Mouse (Mus musculus) left cerebral cortex, adult 6 months (tissue): ENCODE measurements around the gene Lage3. TPM values are rescaled to one million over a fixed set of nuclear protein-coding genes. Genes with fewer than 3 reads are reported as not detected.

Experiments
- long read RNA-seq, 2 experiments: library from polyadenylated mRNA; unstranded; transcript quantifications; one replicate each; pipeline ENCODE4 v2.0.0; 2019 to 2020
- polyA plus RNA-seq: library from polyadenylated mRNA; unstranded; fragments of <200 nt; fragmentation: Nextera tagmentation; gene quantifications from 2 replicates; pipeline ENCODE4 v1.2.3, GENCODE M21; 2021

The Lage3 gene
- 47.9 and 50.4 TPM in 2 replicates for polyA plus RNA-seq
- long read RNA-seq, experiment 1, transcript Lage3-201 (3 exons, 761 nt): major isoform, 10 of 13 reads
- long read RNA-seq, experiment 1, partial matches to known transcripts: 0 of 13 reads
- long read RNA-seq, experiment 1, other reads (novel, unspliced or antisense): 3 of 13 reads
- long read RNA-seq, experiment 2, transcript Lage3-201 (3 exons, 761 nt): major isoform, 33 of 41 reads
- long read RNA-seq, experiment 2, partial matches to known transcripts: 1 of 41 reads
- long read RNA-seq, experiment 2, other reads (novel, unspliced or antisense): 5 of 41 reads

DNA sequence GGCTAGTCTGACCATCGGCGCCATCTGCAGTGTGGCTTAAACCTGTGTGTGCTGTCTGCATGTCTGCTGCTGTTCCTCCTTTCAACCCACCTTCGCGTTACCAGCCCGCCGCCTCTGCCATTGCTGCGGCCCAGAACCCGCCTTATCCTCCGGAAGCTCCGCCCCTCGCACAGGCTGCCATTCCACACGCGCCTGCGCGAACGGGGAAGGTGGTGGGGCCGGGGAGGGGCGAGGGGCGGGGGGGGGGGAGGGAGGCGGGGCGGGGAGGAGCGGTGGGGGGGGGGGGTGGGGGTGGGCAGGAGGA is at the start of gene Lage3:
TSS of gene Lage3 (minus strand) at position 152 of the 304 bp plus-strand sequence.

DNA sequence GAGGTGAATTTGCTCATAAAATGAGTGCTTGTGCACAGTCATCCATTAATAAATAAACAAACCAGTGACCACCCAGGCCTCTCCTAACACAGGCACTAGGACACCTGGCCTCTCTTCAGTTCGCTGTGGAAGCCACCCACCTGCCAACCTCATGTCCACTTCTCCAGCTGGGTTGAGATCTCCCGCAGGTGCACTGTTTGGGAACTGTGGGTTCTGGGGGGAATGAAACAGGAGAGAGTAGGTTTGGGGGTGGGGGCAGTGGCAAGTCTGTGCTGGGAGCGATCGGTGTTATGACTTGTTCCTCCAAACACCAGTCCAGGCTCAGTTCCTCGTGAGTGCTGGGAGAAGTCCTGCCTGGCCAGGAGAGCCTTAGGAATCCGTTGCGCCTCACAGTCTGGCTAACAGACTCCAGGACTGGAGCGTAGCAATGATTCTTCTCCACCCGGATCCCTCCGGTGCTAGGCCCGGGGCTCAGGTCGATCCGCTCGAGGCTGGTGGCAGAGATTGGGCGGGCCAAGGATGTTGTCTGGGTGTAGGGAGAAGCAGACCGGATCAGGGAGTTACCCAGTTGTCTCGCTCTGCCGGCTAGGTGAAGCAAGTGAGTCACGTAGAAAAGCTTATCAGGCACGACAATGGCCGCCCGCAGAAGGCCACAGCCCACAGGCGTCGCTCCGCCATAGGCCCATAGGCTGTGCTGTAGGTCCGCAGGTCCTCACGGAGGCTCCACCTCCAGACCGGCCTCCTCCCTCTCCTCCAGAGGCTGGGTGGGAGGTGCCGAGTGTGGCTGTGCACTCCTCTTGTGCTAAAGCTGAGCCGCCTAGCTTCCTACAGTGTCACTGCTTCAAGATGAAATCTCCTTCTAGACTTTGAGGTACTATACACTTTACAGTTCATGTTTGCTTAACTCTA is 39.4 kb upstream of the Lage3 start, which contains the start of the genes Fam3a and Ikbkg:
TSS of gene Fam3a (minus strand) at position 738 of the 909 bp plus-strand sequence.
TSS of gene Ikbkg (plus strand) at position 756 of the 909 bp plus-strand sequence.

DNA sequence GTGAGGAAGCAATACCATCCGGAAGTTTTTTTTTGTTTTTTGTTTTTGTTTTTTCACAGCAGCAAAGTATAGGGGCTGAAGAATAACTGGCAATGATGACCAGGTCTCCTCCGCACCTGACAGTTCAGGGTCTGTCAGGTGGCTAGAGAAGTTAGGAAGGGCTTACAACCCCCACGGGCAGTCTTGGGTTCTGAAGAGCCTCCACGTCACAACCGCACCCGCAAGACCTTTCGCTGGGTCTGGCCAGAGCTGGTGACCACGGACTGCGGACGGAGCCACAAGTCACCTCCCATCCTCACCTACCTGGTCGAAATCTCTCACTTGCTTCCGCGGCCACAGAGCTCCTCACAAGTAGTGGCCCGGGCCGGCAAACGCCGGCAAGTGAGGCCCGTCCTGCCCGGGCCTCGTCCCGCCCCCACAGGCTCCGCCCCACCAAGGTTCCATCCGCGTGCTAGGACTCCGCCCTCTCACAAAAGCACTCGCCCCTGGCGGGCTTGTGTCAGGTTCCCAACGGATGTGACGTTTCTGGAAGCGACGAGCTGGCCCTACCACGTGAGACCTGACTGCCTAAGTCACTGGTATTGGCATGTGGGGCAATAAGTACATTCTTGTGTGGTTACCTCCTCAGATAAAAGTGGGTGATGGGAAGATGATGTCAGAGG is 19.6 kb upstream of the Lage3 start, which contains the start of the genes Ubl4a and Slc10a3:
TSS of gene Ubl4a (minus strand) at position 331 of the 662 bp plus-strand sequence.
TSS of gene Slc10a3 (minus strand) at position 462 of the 662 bp plus-strand sequence.

DNA sequence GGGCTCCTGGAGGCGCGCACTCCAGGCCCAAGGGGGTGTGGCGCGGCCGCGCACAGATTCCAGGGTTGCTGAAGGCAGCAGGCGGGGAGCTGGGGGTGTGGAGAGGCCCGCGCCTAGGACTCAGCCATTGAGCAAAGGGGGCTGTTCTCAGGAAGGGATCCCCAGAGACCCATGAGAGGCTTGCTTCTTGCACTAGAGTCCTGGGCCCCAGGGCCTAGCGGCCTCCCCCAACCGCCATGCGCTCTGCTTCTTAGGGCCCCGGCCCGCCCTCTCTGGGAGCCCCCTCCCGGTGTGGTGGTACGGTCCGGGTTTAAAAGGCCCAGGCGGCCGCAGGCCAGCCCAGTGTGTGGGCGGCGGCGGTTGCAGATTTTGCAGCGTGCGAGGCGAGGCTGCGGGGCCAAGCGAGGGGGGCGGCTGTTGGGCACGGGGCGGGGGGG is 24.7 kb downstream of the Lage3 start, which contains the start of gene Plxna3:
TSS of gene Plxna3 (plus strand) at position 342 of the 437 bp plus-strand sequence.

DNA sequence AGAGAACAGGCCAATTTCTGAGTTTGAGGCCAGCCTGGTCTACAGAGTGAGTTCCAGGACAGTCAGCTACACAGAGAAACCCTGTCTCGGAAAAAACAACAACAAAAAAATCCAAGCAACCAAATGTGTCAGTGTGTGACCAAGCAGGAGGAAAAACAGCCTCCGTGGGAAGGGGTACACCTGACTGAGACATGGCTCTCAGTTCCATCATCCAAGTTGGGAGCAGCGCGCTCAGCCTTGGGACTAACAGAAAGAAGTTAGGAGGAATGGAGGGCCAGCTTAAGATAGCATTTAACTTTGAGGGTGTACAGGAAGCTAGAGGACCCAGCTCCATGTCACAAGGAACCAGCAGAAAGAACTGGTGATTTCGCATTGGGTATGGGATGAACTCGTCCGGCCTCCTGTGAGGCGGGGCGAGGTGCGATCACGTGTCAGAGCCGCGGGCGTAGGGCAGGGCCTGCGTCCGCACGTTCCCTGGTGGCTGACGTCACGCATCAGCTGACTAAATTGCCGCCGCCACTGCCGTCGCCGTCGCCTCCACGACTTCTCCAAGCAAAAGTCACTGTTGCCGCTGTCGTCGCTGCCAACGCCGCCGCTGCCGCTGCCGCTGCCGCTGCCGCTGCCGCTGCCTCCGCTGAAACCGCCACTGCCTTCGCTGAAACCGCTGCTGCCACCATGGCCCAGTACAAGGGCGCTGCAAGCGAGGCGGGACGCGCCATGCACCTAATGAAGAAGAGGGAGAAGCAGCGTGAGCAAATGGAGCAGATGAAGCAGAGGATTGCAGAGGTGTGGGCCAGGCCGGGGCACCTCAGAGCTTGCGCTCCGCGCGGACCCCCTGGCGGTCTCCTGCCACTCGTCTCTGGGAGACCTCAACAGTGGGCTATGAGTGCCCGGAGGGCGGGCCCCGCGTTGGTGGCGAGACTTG is 40.6 kb downstream of the Lage3 start, which contains the start of gene Fam50a:
TSS of gene Fam50a (plus strand) at position 494 of the 925 bp plus-strand sequence.

DNA sequence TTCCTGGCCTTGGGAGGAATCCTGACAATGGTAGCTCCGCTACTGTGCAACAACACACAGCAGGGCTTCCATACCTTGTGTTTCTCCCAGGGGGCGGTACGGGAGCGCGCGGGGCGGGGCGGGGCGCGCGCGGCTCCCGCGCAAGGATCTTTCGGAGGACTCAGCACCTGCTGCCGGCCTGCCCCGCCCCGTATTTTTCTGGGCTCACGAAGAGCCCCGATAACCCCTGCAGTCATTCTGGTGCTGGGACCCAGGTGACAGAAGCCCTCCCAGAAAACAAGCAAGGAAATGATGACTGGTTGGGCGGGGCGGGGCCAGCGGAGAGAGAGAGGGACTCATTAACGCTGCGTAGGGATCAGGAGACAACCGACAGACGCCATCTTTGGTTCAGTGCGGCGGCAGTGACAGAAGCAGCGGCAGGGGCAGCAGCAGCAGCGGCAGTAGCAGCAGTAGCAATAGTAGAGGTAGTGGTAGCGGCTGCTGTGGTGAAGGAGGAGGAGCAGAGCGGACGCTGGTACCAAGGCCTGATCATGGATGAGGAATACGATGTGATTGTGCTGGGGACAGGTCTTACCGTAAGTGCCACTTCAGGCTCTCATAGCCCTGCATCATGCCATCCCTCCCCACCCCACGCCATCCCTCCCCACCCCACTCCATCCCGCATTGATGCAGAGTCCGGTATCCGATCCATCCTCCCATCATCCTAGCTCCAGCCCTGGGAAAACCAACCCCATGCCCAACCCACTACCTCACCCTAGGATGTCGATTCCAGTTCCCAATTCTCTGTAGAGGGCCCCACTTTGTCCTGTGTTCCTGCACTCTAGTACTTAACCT is 48.3 kb downstream of the Lage3 start, which contains the start of gene Gdi1:
TSS of gene Gdi1 (plus strand) at position 132 of the 834 bp plus-strand sequence.

Other genes with a start within 250 kb of the Lage3 start
- 0.23 and 1.2 TPM in 2 replicates for gene Opn1mw, start 226.2 kb downstream of the Lage3 start, polyA plus RNA-seq
- 6.0 and 15.2 TPM in 2 replicates for gene Mecp2, start 218.3 kb downstream of the Lage3 start, polyA plus RNA-seq
- gene Tex28, start 185.8 kb downstream of the Lage3 start, polyA plus RNA-seq: not detected in 2 replicates
- gene Tktl1, start 176.4 kb downstream of the Lage3 start, polyA plus RNA-seq: 0.13 TPM in 1 of 2 replicates, not detected in the other
- 3.0 and 3.1 TPM in 2 replicates for gene Flna, start 103.8 kb downstream of the Lage3 start, polyA plus RNA-seq
- gene Emd, start 98.9 kb downstream of the Lage3 start, polyA plus RNA-seq: 8.0 and 8.3 TPM in 2 replicates
- 1,226 and 1,360 TPM in 2 replicates for gene Rpl10, start 82.8 kb downstream of the Lage3 start, polyA plus RNA-seq
- 32.5 and 43.3 TPM in 2 replicates for gene Taz, start 71.7 kb downstream of the Lage3 start, polyA plus RNA-seq
- 2.0 and 2.9 TPM in 2 replicates for gene Dnase1l1, start 71.3 kb downstream of the Lage3 start, polyA plus RNA-seq
- 121 and 138 TPM in 2 replicates for gene Atp6ap1, start 56.5 kb downstream of the Lage3 start, polyA plus RNA-seq
- 172 and 250 TPM in 2 replicates for gene Gdi1, start 48.6 kb downstream of the Lage3 start, polyA plus RNA-seq
- gene Fam50a, start 40.6 kb downstream of the Lage3 start, polyA plus RNA-seq: 26.7 and 27.5 TPM in 2 replicates
- gene Plxna3, start 24.6 kb downstream of the Lage3 start, polyA plus RNA-seq: 1.5 and 1.6 TPM in 2 replicates
- 110 and 116 TPM in 2 replicates for gene Ubl4a, start 19.6 kb upstream of the Lage3 start, polyA plus RNA-seq
- 3.3 and 3.8 TPM in 2 replicates for gene Slc10a3, start 19.7 kb upstream of the Lage3 start, polyA plus RNA-seq
- gene Fam3a, start 39.7 kb upstream of the Lage3 start, polyA plus RNA-seq: 17.4 and 21.2 TPM in 2 replicates
- 7.3 and 10.4 TPM in 2 replicates for gene Ikbkg, start 39.7 kb upstream of the Lage3 start, polyA plus RNA-seq
- 17.4 and 18.3 TPM in 2 replicates for gene G6pdx, start 75.6 kb upstream of the Lage3 start, polyA plus RNA-seq
- gene Gm6880, start 127.8 kb upstream of the Lage3 start, polyA plus RNA-seq: not detected in 2 replicates
- gene Olfr1326-ps1, start 221.3 kb upstream of the Lage3 start, polyA plus RNA-seq: not detected in 2 replicates
- not detected in 2 replicates for gene Olfr1325, start 239.1 kb upstream of the Lage3 start, polyA plus RNA-seq